Mouse (Mus musculus) heart, postnatal 10 days (tissue): ENCODE data around the gene Ctnnbl1. TPM values are rescaled to one million over a fixed set of nuclear protein-coding genes. Genes with fewer than 3 reads are reported as not detected.
A peak's percentile ranks its signal among the peaks of the same experiment; 100 is the strongest.

Source experiments
- DNase-seq, 2 experiments: peaks; one replicate each; pipeline ENCODE4 v3.0.0; 2021
- intact Hi-C: fragments of 180-260 bp; cut with DNase I; formaldehyde crosslinking; loops from one replicate; pipeline ENCODE4 v1.15.1; 2025
- total RNA-seq, 2 experiments: library from RNA; stranded (reverse); gene quantifications; 2 replicates each; pipeline ENCODE4 v1.2.3; 2021

The Ctnnbl1 gene
- total RNA-seq, 2 experiments from 2014 or later: 14.0 to 14.7 TPM

DNA sequence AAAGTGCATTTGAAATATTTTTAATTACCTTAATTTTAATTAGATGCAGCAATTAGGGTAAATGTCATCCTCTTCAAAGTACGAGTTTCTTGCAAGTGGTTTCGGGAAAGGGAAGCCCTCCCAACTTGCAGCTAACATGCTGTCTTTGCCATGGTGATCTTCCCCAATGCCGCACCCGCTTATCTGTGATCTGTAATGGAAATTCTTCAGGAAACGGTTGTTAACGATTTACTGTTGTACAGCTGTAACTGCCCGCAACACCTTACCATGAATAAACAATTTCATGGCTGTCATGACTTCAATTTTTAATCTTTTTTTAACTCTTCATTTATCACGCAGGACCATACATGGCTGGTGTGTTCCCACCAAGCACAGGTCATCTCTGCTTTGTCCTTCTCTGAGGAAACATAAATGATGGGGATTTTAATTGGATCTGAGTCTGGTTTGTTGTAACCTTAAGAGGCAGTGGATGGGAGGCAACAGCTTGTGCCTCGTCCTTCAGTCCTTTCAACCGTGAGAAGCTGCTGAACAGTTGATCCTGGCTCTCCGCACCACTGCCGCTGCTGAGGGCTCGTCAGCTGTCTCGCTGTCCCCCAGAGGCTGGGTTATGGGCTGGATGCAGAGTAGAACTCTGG is 54.4 kb downstream of the Ctnnbl1 start:
- no peak for DNase-seq
- intact Hi-C loops: no loop called here

DNA sequence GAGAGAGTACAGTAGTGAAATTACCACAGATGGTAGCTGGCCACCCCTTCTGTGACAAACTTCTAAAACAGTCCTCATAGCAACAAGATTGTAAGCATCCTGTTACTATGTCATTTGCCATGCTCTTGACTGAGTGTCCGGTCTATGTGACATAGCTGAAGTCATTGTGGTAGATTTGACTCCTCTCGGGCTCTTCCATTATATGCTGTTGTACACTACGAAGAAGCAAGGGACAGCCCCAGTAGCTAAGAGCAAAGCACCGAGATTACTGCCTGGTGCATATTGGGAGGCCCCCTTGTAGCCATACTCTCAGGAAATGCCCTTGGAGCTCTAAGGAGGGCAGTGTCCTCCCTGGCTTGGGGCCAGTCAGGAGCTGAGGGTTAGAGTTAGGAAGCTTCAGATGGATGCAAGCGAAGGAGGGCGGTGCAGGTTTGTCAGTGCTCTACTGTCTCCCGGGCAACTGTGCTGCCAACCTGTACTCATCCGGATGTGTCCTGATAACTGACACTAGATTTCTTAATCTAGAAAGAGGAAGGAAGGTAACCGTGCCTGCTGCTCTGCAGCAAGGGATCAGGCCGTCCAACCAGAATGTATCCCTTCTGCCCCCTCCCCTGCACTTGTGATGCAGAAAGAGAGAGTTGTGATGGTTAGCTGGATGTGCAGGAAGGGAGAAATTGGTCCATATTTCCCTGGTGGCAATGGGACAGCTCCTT is 55.8 kb downstream of the Ctnnbl1 start:
- intact Hi-C loops: no loop called here
- no peak for DNase-seq

DNA sequence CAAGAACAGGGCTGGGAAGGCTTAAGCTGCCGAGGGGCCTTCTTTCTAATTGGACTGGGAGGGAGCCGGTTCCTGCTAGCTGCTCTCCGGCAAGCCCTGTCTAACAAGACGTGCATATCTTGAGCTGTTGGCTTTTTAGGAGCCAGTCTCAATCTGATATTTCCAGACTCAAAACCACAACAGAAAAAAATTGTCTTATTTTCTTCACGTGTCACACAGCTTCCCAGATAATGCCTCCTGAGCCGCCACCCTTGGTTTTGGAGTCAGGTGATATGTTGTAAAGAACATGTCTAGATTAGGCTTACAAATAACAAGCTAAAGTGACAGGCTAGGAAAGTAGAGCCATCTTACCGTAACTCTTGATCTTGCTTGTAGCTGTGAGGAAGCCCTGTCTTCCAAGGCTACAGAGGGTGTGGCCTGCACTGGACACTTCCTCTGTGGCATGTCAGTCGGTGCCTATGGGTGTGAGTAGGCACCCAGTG is 56.7 kb downstream of the Ctnnbl1 start:
- no peak for DNase-seq
- intact Hi-C loops: no loop called here

DNA sequence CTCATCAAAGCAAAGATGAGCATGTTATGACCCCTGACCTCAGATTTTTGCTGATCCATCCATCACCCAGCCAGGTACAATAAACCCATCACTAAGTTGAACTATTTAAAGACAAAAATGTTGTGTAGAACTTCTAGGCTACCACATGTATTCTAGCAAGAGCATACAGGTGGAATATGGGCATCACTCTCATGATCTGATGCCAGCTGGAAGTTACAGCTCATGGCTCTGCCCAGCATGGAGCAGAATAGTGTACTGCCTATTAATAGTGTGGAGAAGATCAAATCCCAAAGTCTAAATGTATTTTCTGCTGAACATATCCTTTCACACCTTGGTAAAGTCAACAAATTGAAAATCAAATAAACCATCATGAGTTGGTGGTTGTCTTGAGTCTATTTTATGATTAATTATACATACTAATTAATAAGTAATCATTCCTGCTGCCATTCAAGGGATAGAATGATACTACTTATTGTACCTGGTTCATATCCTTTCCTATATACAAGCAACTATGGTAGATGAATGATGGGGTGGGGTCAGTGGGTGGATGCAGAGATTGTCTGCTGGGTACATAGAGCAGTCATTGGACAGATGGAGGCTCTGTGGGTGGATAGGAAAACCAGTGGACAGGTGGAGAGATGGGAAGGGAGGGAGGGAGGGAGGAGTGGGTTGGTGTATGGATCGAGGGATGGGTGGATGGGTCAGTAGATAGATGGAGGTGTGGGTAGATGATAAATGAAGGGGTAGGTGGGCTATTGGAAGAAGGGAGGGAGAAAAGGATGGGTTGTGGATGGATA is 58.6 kb downstream of the Ctnnbl1 start:
- intact Hi-C loops: no loop called here
- DNase-seq: no peak

DNA sequence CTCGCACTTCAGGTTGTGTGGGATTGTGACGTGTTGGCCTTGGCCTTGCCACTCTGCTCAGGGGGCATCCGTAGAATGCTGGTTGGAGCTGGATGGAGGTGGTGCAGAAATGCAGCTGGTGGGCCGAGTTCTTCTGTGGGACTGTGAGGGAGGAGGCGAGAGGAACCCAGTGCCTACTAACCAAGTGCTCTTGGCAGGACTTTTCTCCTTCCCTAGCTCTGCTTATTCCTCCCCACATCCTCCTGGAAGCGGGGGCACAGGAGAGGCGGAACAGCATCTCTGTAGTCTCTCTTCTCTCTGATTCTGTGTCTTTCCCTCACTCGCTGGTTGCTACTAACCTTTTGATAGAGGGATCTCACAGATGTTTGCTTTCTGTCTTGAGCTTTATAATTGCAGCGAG is 62.3 kb downstream of the Ctnnbl1 start:
- intact Hi-C loops: no loop called here
- no peak for DNase-seq

DNA sequence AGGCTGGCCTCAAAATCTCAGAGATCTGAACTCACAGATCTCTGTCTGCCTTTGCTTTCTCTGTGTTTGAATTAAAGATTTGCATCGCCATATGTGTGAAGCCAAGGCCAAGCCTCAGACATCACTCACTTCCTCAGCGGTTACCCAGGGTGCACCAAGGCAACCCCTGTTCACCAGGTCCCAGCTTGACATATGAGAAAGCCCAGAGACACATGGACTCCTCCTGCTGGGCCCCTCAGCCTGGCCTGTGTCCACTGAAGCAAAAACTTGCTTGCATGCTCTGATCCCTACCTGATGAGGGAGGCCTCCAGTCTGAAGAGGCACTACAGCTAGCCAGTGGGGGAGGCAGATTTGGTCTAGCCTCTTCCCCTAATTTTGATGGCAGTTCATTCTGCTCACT is 63.1 kb downstream of the Ctnnbl1 start:
- intact Hi-C loops: no loop called here
- DNase-seq: no peak

DNA sequence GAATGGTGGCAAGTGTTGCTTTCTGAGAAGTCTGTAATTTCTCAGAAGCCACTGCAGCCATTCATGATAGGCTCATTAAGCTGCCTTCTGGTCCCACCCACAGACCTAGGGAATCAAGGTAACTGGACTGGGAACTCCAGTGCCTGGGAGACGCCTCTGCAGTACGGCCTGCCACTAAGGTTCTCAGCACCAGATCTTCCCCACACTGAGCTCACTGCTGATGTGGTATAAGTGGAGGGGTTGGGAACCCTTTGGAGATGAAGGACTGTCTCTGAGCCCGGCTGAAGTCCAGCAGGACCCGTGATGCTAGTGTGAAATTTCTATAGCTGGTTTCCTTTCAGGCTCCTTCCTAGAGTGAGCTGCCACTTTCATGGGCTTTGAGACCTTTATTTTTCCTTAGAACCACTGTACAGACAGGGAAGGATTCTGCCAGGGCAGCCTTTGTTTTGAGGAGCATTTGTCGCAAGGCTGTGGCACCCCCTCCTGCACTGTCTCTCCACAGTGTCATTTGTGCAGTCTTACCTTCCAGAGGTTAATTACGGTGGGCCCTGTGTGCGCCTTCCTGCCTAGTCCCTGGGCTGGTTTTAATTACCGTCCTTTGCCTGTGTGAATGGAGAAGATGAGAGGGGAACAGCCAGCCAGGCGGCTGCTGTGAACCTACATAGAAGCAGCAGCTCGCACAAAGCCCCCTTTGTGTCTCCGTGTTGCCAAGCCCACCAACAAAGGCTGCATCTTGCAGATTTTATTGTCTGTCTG is 63.7 kb downstream of the Ctnnbl1 start:
- no peak for DNase-seq
- intact Hi-C loops: no loop called here

DNA sequence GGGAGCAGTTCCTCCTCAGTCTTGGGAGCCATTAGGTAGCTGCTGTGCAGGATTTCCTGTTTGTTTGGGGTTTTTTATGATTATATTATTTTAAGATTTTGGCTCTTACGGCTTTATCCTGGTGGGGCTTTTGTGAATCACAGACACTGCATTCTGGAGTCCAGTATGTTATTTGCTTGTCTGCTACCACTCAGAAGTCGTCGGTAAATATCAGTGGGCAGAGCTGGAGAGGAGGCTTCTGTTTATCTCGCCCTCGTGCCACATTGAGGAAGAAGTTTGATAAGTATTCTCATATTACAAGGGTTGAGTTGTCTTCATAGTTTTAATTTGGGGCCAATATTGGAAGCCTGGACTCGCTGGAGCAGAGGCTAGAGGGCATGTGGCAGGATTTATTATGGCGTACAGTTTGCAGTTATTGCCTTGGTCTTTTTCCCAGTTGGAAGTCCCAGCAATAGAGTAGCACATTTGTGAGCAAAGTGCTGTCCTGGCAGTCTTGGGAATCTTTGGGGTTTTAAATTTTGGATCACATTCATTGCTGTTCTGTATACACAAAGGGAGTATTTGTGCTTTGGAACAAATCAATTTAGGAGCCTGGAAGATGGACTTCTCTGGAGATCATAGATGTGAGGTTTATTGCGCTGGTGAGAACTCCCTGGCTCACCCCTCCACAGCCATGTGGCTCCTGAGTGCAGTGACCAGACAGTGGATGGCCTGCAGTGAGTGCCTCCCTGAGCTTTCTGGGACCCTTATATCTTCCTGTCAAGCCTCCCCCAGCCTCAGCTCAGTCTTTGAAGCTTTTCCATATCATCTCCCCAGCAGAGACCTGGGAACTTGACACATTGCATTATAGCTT is 64.5 kb downstream of the Ctnnbl1 start:
- DNase-seq: no peak
- intact Hi-C loops: no loop called here

DNA sequence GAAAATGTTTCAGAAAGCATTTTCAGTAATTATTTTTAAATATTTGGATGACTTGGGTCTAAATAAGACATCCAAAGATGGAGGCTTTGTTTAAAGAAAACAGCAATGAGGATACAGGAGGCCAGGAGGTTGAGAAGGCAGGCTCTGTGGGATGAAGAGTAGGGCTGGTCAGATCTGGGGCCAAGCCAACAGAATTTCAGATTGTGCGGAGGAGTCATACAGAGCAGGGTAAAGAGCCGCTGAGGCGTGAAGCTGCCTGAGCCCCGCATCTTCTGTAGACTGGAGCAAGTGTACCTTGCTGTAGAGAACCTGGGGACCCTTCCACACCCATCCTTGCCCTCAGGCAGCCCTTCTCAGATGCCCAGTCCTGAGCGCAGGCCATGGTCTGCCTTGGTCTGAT is 65.5 kb downstream of the Ctnnbl1 start:
- no peak for DNase-seq
- intact Hi-C loops: no loop called here

DNA sequence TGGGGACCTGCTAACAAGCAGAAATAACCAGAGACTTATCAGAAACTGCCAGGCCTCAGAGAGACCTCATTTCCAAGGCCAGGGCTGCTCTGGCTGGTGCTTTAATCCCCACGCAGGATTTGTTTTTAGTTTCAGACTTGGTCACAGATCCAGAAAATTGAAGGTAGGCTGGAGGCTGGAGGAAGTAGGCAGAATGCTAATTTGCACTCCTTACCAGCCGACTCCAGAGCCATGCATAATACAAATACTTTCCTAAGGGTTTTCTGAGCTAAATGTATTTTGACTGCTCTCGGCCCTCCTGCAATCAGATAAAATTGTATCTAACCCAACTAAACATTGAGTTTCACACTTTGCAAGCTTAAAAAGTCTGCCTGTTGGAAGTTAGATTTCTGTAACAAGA is 67.2 kb downstream of the Ctnnbl1 start:
- no peak for DNase-seq
- intact Hi-C loops: no loop called here

DNA sequence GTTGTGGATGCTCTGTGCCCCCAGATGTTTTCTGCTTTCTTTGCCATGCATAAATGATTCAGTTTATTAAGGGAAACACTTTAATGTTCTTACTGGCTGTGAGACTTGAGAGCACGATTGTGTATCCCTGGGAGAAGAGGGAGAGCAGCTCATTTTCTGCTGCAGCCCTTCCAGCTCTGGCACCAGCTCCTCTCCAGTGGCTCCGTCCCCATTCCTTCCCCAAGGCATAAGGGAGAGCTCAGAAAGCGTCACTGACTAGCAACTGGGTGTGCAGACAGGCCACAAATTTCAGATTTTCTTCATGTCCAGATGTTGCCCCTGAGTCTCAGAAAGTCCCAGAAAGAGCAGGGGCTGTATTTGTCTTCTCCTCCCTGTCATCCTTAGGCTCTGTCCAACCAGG is 67.9 kb downstream of the Ctnnbl1 start:
- intact Hi-C loops: no loop called here
- peak; percentile 45 to 53 for DNase-seq

DNA sequence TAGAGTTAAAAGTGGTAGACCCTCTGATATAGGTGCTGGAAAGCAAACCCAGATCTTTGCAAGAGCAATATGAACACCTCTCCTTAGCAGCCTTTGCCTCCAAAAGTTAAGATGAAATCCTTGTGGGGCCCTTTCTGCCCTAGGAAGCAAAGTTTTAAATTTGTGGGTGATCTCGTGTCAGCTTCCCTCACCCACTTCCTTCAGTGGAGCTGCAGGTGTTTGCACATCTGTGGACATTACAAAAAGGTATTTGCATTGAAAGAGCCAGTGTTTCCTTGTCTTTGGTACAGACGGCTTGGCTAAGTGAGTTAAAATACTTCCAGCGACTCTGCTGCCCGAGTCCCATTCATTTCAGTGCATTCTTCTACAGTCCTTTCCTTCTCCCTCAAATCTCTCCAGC is 69.9 kb downstream of the Ctnnbl1 start:
- intact Hi-C loops: no loop called here
- no peak for DNase-seq

DNA sequence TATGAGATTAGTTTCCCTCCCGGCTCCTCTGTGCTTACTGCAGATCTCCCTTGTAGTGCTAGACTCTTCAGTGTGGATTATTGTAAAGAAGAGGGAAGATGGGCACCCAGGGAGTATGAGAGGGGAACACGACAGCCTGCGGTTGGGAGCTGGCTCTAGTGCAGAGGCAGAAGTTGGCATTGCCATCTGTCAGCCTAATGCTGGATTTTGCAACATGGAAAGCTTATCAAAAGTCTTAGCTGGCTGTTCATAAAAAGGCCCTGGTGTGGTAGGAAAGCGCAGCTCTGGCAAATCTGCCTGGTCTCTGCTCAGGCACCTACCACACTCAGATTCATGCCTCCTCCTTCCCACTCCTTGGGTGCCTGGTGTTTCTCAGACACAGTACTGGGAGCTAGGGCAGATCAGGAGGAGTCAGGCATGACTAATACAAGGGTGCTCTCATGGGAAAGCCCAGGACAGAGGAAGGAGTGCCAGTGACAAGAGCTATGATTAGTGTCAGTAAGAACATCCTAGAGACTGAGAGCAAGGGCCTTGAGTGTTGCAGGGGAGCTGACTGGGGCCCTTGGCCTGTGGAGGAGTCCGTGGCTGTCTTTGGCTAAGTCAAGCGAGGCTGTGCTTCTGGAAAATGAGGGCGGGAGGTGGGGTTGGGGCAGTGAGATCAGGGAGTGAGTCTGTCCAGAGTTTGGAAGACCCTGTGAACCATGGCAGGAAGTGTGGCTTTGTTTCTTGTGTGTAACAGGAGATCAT is 70.6 kb downstream of the Ctnnbl1 start:
- intact Hi-C loops: no loop called here
- peak in 1 of 2 experiments; percentile 31 for DNase-seq

DNA sequence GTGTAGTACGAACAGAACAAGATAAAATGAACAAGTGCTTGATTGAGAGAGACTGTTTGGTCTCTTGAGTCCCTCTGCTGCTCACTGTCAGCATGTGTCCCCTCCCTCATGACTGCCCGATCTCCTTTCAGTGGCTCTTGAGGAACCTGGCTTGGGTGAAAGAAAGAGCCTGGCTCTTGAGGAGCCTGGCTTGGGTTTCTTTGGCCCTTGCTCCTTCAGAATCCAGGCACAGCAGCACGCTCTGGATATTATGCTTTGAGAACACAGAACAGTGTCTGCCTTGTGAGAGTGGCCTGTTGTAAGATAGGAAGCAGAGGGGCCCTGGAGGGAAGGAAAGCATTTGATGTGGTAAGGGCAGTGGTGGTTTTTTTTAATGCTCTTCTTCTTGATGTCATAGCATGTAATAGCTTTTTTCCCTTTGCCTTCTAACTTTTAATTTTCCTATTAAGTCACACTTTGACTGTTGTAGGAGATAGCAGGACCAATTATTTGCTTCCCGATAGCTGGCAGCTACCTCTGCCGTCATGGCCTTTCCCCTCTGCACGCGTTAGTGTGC is 71.2 kb downstream of the Ctnnbl1 start:
- DNase-seq: no peak
- intact Hi-C loops: no loop called here

DNA sequence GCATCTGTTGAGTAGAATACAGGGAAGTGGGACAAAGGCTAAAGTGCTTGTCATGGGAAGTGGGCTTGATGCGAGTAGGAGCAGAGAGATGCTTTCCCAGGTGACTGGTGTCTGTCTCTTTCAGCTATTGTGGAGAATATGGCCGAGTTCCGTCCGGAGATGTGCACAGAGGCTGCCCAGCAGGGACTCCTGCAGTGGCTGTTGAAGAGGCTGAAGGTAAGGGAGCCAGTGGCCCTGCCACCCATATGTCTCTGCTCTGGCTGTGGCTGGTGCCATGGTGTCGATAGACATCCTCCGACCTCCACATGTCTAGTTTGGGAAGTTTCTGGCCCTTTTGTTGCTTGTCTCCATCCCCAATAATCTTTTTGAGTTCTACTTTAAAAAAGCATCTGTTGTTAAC is 72.1 kb downstream of the Ctnnbl1 start:
- no peak for DNase-seq
- intact Hi-C loops: no loop called here

DNA sequence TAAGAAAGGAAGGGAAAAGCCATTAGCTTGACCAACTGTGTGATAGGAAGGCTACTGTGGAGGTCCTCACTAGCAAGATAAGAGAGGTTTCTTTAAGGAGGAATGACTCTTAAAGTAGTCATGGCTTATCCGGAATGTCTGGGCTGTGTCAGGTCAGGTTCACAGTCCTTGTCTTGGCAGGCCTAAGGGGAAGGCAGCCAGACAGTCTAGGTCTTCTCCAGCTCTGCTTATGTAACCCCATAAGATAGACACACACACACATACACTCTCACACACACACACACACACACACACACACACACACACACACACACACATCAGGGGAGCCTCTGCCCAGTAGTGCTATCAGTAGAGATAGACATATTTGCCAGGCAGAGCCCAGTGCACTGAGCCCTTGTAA is 73.5 kb downstream of the Ctnnbl1 start:
- intact Hi-C loops: no loop called here
- DNase-seq: no peak

DNA sequence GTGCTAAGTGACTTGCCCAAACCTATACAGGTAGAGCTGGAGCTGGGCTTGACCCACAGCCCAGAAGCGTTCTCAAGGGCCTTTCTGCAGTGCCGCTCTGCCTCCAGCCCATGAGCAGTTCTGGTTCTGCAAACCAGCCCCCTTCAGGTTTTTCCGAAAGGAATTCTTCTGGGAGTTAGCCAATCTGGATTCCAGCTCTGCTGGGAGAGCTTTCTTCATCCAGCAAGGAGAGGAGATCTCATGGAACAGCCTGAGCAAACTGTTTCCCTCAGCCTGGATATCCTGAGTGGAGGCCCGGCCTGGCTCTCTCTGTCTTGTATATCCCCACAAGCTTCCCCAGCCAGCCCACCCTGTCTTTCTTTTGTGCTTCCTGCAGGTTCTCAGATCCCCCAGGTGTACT is 75.9 kb downstream of the Ctnnbl1 start:
- no peak for DNase-seq
- intact Hi-C loops: no loop called here

DNA sequence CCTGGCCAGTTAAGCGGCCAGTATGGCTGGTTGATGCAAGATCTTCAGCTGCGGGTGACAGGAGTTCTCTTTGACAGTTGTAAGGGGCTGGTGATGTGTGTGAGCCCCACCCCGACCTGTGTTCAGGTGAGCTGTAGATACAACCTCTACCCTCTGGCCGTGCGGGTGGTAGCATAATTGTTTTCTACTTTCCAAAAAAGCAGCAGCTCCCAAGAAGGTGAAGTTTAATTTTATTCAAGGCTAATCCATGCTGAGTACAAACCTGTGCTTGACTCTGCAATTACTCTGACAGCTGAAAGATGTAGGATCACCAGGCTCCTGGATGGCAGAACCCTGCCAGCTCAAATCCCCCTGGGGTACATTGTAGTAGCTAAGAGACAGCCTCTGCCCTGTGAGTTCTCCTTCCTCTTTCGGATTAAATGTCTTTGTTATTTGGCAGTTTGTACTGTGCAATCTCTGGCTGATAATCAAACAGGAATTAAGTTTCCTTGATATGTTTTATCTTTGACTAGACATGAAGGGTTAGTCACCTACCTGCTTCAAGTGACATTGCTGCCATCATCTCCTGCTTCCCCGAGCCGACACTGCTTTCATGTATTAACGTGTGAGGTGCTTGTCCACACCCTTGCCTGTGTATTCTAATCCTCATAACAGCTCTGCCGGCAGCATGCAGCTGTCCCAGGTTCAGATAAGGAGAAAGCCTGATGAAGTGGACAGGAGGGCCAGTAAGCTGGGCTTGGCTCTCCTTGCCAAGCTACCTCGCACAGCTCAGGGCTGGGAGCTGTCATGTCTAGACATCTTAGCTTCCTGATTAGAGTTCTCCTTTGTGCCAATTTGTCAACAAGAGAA is 77.1 kb downstream of the Ctnnbl1 start:
- intact Hi-C loops: no loop called here
- no peak for DNase-seq
